In the genomic region with DNA sequence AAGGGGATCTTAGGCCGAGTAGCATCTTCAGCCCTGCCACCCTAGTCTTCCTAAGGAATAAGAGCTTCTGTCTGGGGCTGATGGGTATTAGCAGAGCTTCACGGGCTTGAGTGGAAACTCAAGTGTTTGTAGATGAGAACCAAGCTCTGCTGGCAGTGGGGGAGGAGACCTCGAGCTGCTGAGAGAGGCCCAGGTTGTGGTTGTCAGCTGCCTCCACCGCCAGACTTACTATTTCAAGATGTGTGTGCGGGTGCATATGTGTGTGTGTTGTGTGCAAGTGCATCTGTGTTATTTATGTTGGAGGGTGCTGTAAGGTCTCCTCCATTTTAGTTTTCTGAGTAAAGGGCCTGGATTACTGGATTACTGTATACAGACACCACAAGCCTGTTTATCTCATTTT, we compare ENCODE assay signal across 16 mouse cellular contexts. TPM values are rescaled to one million over a fixed set of nuclear protein-coding genes. Genes with fewer than 3 reads are reported as not detected.
"Had no signal": no experiment of that assay in that cellular context is flagged by ENCODE, and none has a peak within 500 bp of the region (broad histone marks: within the 10 kb centered on the region; RNA-seq: fewer than 3 reads in every experiment).

No protein-coding gene starts in this region.

- H3K9ac ChIP-seq: liver, embryonic 13.5 days; liver, postnatal 0 days; lung, embryonic 15.5 days; midbrain, embryonic 15.5 days; stomach, embryonic 15.5 days had no signal

- H3K27me3 ChIP-seq: lung, embryonic 15.5 days; midbrain, embryonic 15.5 days; stomach, embryonic 15.5 days had no signal

- H3K27ac ChIP-seq: layer of hippocampus, adult 2 months; liver, embryonic 13.5 days; lung, embryonic 15.5 days; macrophage; midbrain, embryonic 15.5 days; stomach, embryonic 15.5 days had no signal

- H3K4me1 ChIP-seq: liver, embryonic 13.5 days; lung, embryonic 15.5 days; midbrain, embryonic 15.5 days had no signal

- H3K4me3 ChIP-seq: layer of hippocampus, adult 2 months; liver, embryonic 13.5 days; lung, embryonic 15.5 days; megakaryocyte, embryonic 14.5 days; midbrain, embryonic 15.5 days; stomach, embryonic 15.5 days had no signal

- DNase-seq: kidney, adult 18-20 months; kidney, postnatal 10 days; kidney, postnatal 4 days; liver; liver, embryonic 13.5 days; liver, postnatal 0 days; lung, postnatal 14 days; right cerebral cortex, postnatal 14 days had no signal

- H3K36me3 ChIP-seq: liver, embryonic 13.5 days; lung, embryonic 15.5 days; midbrain, embryonic 15.5 days; stomach, embryonic 15.5 days had no signal

- H3K4me2 ChIP-seq: liver, embryonic 13.5 days; lung, embryonic 15.5 days; midbrain, embryonic 11.5 days; midbrain, embryonic 15.5 days; stomach, embryonic 15.5 days had no signal

- H3K9me3 ChIP-seq: liver, embryonic 13.5 days; lung, embryonic 15.5 days; midbrain, embryonic 15.5 days; stomach, embryonic 15.5 days had no signal

- ATAC-seq: liver, postnatal 0 days; midbrain, embryonic 15.5 days had no signal

RNA-seq across cellular contexts. Expression of gene Nptx1, which starts 39.6 kb away (rescaled TPM):
- total RNA-seq: neutrophil, adult 5-6 weeks had no signal
- polyA plus RNA-seq: liver, postnatal 0 days had no signal
